Mouse (Mus musculus): ENCODE results near the gene Abca13.

Gene Abca13

GRCm38 (mm10) chr11:9191555-9192131 is at the start of gene Abca13:
Gene Abca13 (plus strand): TSS chr11:9191942.
- no peak for TF ChIP-seq GATA4 (IDR thresholded peaks at IDR 0.05; ENCODE audit: insufficient replicate concordance, low read length)

- TF ChIP-seq GATA4 (IDR thresholded peaks at IDR 0.05; ENCODE audit: insufficient replicate concordance, low read length), result no peak
Measured at GRCm38 (mm10) chr11:9145113-9145512, 46.6 kb upstream of the Abca13 start.

- no peak for TF ChIP-seq GATA4 (IDR thresholded peaks at IDR 0.05; ENCODE audit: insufficient replicate concordance, low read length)
Measured at GRCm38 (mm10) chr11:9146115-9146514, 45.6 kb upstream of the Abca13 start.

- no peak for TF ChIP-seq GATA4 (IDR thresholded peaks at IDR 0.05; ENCODE audit: insufficient replicate concordance, low read length)
Measured at GRCm38 (mm10) chr11:9146683-9147082, 45.1 kb upstream of the Abca13 start.

- no peak for TF ChIP-seq GATA4 (IDR thresholded peaks at IDR 0.05; ENCODE audit: insufficient replicate concordance, low read length)
Measured at GRCm38 (mm10) chr11:9148206-9148605, 43.5 kb upstream of the Abca13 start.

GRCm38 (mm10) chr11:9159953-9160352 is 31.8 kb upstream of the Abca13 start:
- TF ChIP-seq GATA4 (IDR thresholded peaks at IDR 0.05; ENCODE audit: insufficient replicate concordance, low read length), result no peak

- no peak for TF ChIP-seq GATA4 (IDR thresholded peaks at IDR 0.05; ENCODE audit: insufficient replicate concordance, low read length)
Measured at GRCm38 (mm10) chr11:9167331-9167730, 24.4 kb upstream of the Abca13 start.

- TF ChIP-seq GATA4 (IDR thresholded peaks at IDR 0.05; ENCODE audit: insufficient replicate concordance, low read length), result no peak
Measured at GRCm38 (mm10) chr11:9181477-9181876, 10.3 kb upstream of the Abca13 start.

- no peak for TF ChIP-seq GATA4 (IDR thresholded peaks at IDR 0.05; ENCODE audit: insufficient replicate concordance, low read length)
Measured at GRCm38 (mm10) chr11:9190772-9191554, 779 bp upstream of the Abca13 start.

GRCm38 (mm10) chr11:9194861-9195260 is 3.1 kb downstream of the Abca13 start:
- TF ChIP-seq GATA4 (IDR thresholded peaks at IDR 0.05; ENCODE audit: insufficient replicate concordance, low read length), result no peak

GRCm38 (mm10) chr11:9199868-9200267 is 8.1 kb downstream of the Abca13 start:
- TF ChIP-seq GATA4 (IDR thresholded peaks at IDR 0.05; ENCODE audit: insufficient replicate concordance, low read length), result no peak

GRCm38 (mm10) chr11:9210707-9211106 is 19.0 kb downstream of the Abca13 start:
- TF ChIP-seq GATA4 (IDR thresholded peaks at IDR 0.05; ENCODE audit: insufficient replicate concordance, low read length), result no peak

- no peak for TF ChIP-seq GATA4 (IDR thresholded peaks at IDR 0.05; ENCODE audit: insufficient replicate concordance, low read length)
Measured at GRCm38 (mm10) chr11:9213580-9213979, 21.8 kb downstream of the Abca13 start.

- no peak for TF ChIP-seq GATA4 (IDR thresholded peaks at IDR 0.05; ENCODE audit: insufficient replicate concordance, low read length)
Measured at GRCm38 (mm10) chr11:9216252-9216651, 24.5 kb downstream of the Abca13 start.

- TF ChIP-seq GATA4 (IDR thresholded peaks at IDR 0.05; ENCODE audit: insufficient replicate concordance, low read length), result no peak
Measured at GRCm38 (mm10) chr11:9220501-9220900, 28.8 kb downstream of the Abca13 start.

- no peak for TF ChIP-seq GATA4 (IDR thresholded peaks at IDR 0.05; ENCODE audit: insufficient replicate concordance, low read length)
Measured at GRCm38 (mm10) chr11:9221646-9222045, 29.9 kb downstream of the Abca13 start.

GRCm38 (mm10) chr11:9226399-9226798 is 34.7 kb downstream of the Abca13 start:
- TF ChIP-seq GATA4 (IDR thresholded peaks at IDR 0.05; ENCODE audit: insufficient replicate concordance, low read length), result no peak
